Mouse (Mus musculus) embryonic facial prominence, embryonic 13.5 days (tissue): ENCODE data around the gene Tor2a. TPM values are rescaled to one million over a fixed set of nuclear protein-coding genes. Genes with fewer than 3 reads are reported as not detected.
A peak's percentile ranks its signal among the peaks of the same experiment; 100 is the strongest.

Source experiments
- ATAC-seq: fragments of 200-750 bp; cut with Nextera tagmentation; 2 replicates; pipeline ENCODE4 v1.8.0; 2017; ENCODE audit warnings: low read depth; ENCODE audit not compliant: insufficient number of reproducible peaks, insufficient read depth, low FRiP score, low TSS enrichment
- H3K27ac ChIP-seq: fragments of 300-500 bp; sonication (generic); 2 replicates; pipeline ENCODE4 v1.5.1; 2015; ENCODE audit warnings: moderate library complexity, mild to moderate bottlenecking, inconsistent platforms
- H3K27me3 ChIP-seq: fragments of 300-500 bp; sonication (generic); 2 replicates; pipeline ENCODE4 v1.6.1; 2015; ENCODE audit warnings: mild to moderate bottlenecking, inconsistent platforms
- H3K36me3 ChIP-seq: fragments of 300-500 bp; sonication (generic); 2 replicates; pipeline ENCODE4 v1.6.1; 2015; ENCODE audit warnings: mild to moderate bottlenecking, inconsistent platforms
- H3K4me1 ChIP-seq: fragments of 300-500 bp; sonication (generic); 2 replicates; pipeline ENCODE4 v1.6.1; 2015; ENCODE audit warnings: inconsistent platforms
- H3K4me2 ChIP-seq: fragments of 300-500 bp; sonication (generic); 2 replicates; pipeline ENCODE4 v1.6.1; 2015; ENCODE audit warnings: moderate library complexity, mild to moderate bottlenecking, inconsistent platforms
- H3K4me3 ChIP-seq: fragments of 300-500 bp; sonication (generic); 2 replicates; pipeline ENCODE4 v1.5.1; 2015; ENCODE audit warnings: mild to moderate bottlenecking, inconsistent platforms
- H3K9ac ChIP-seq: fragments of 300-500 bp; sonication (generic); 2 replicates; pipeline ENCODE4 v1.6.1; 2015; ENCODE audit warnings: mild to moderate bottlenecking, inconsistent platforms
- H3K9me3 ChIP-seq: fragments of 300-500 bp; sonication (generic); 2 replicates; pipeline ENCODE4 v1.6.1; 2016; ENCODE audit warnings: inconsistent platforms
- whole genome bisulfite sequencing: fragments of 180-500 bp; shearing (Covaris S2); methylation state at CpG from one replicate; pipeline ENCODE4 v1.1.7; 2015; ENCODE audit warnings: mixed read lengths; 5-methylcytosine and 5-hydroxymethylcytosine counted together
- polyA plus RNA-seq: library from polyadenylated mRNA; unstranded; fragments of >200 nt; fragmentation: Nextera tagmentation; extraction: Ambion mirVana; gene quantifications from 2 replicates; pipeline ENCODE4 v1.2.1, GENCODE M21; 2015

The Tor2a gene
- polyA plus RNA-seq, 1 experiment from 2014 or later, result 72.3 TPM

DNA sequence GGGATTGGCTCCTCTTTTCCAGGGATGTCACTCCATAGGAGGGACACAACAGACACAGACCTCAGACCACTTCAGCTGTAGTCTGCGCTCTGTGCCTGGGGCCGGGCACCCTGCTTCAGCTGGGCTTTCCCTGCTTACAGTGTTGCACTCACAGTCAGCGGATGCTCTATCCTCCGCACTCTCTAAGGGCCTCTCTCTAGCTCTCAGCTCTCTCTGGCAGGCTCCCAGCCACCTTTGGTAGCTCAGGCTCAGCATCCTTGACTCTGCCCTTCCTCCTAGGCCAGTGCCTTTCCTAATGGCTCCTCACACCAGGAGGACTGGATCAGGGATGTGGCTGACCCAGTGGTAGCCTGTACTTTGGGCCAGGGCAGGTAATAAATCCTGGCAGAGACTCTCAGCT, 25.1 kb upstream of the Tor2a start:
- peaks cover 51% of the 10 kb centered on the region for H3K4me1 ChIP-seq
- no peaks in the 10 kb centered on the region for H3K9me3 ChIP-seq
- H3K9ac ChIP-seq, result peak overlapping the region; percentile 40; the same call in 1 of the 2 replicates
- no peak overlapping the region for H3K4me2 ChIP-seq
- no peak for ATAC-seq
- H3K27ac ChIP-seq, result peak overlapping the region; percentile 78
- 0 out of 2 replicates have a peak, but pooled peaks cover 2% of the 10 kb centered on the region for H3K36me3 ChIP-seq
- no peaks in the 10 kb centered on the region for H3K27me3 ChIP-seq
- no peak overlapping the region for H3K4me3 ChIP-seq
- 56% methylated on average over 4 of the region's 4 CpGs for WGBS

DNA sequence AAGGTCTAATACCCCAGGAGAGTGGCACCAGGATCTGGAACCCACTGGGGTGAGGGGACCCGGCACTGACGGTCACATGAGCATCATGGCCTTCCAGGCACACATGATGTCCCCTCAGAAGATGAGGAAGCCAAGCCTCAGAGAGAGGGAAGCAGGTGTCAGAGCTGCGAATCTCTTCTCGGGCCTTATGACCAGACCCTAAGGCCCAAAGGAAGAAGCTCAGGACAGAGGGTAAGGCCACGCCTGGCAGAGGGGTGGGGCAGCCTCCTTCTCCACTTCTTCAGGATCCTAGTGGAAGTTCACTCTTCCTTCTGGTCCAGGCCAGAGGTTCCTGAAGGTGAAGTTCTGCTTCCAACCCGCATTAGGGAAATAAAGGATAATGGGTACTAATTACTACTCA, 24.3 kb upstream of the Tor2a start:
- ATAC-seq, result no peak
- Histone ChIP-seq H3K27me3 (no peaks in the 10 kb centered on the region), H3K4me2 (no peak overlapping the region), H3K27ac (no peak overlapping the region), H3K9me3 (no peaks in the 10 kb centered on the region), H3K9ac (no peak overlapping the region), H3K4me3 (no peak overlapping the region), H3K36me3 (0 out of 2 replicates have a peak, but pooled peaks cover 2% of the 10 kb centered on the region), H3K4me1 (peaks cover 46% of the 10 kb centered on the region)
- 70% methylated on average over 6 of the region's 6 CpGs for WGBS

DNA sequence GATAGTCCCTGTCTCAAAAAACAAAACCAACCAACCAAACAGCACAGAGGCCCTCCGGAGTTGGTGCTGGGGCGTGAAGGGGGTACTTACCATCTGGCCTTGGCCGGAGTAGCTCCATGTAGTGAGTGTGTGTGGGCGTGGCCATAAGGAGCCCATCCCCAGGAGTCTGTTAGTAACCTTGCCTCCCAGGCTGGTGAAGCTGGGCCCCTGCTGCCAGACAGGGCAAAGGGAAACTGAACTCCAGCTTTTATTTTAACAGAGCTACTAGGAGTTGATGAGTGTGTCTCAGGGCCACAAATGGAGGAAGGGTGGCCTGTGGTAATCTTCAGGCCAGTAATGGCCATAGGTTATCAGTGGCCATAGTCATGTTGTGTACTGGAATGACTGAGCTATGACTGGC, 22.6 kb upstream of the Tor2a start:
- WGBS, result 53% methylated on average over 4 of the region's 4 CpGs
- Histone ChIP-seq H3K27ac (peak overlapping the region; percentile 51; the same call in 1 of the 2 replicates), H3K27me3 (no peaks in the 10 kb centered on the region), H3K9me3 (no peaks in the 10 kb centered on the region), H3K36me3 (0 out of 2 replicates have a peak, but pooled peaks cover 2% of the 10 kb centered on the region), H3K9ac (0 out of 2 replicates have a peak overlapping the region, but pooled peaks have one; percentile 32), H3K4me3 (no peak overlapping the region), H3K4me2 (no peak overlapping the region), H3K4me1 (peaks cover 38% of the 10 kb centered on the region)
- ATAC-seq, result no peak

DNA sequence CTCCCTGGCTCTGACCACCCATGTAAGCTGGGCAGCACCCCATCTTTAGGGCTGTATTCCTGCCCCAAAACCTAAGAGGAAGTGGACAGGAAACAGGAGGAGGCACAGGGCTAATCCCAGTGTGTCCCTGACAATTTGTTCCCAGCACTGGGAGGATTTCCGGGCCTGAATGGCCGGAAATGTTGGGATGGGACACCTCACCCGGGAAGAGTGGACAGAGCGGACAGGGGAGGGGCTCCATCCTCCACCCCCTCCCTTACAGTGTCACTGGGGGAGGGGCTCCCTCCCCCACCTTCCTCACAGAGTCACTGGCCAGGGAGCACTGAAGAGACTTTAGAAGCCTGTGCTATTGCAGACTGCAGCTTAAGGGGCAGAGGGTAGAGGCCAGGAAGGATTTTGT, 22.1 kb upstream of the Tor2a start:
- H3K27me3 ChIP-seq, result peaks cover 4% of the 10 kb centered on the region
- H3K27ac ChIP-seq, result 0 out of 2 replicates have a peak overlapping the region, but pooled peaks have one; percentile 51
- H3K4me1 ChIP-seq, result peaks cover 33% of the 10 kb centered on the region
- 0 out of 2 replicates have a peak overlapping the region, but pooled peaks have one; percentile 32 for H3K9ac ChIP-seq
- H3K36me3 ChIP-seq, result 0 out of 2 replicates have a peak, but pooled peaks cover 2% of the 10 kb centered on the region
- H3K9me3 ChIP-seq, result no peaks in the 10 kb centered on the region
- H3K4me2 ChIP-seq, result no peak overlapping the region
- 43% methylated on average over 4 of the region's 4 CpGs for WGBS
- no peak overlapping the region for H3K4me3 ChIP-seq
- no peak for ATAC-seq

DNA sequence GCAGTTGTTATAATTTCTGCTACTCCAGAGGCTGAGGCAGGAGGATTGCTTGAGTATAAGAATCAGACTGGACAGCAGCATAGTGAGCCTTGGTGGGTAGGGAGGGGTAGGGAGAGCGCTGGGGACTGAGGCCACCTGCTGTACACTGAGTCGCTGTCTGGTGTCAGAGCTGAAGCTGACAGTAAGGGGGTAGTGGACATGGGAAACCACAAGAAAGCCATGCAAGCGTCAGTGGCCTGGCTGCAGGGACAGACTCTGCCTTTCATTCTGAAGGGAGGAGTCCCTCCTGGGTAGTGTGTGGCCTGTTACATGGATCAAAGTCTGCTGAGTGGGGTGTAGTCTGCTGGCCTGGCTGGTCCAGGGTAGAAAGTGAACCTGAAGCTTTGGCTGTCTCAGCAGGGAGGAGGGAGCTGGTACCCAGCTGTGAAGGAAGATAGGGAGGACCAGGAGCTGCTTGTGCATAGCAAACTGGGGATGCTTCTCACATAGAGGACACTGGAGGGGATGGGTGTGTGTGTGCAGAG, 20.7 kb upstream of the Tor2a start:
- Histone ChIP-seq H3K4me2 (no peak overlapping the region), H3K36me3 (0 out of 2 replicates have a peak, but pooled peaks cover 2% of the 10 kb centered on the region), H3K9ac (no peak overlapping the region), H3K4me3 (no peak overlapping the region), H3K4me1 (peaks cover 27% of the 10 kb centered on the region), H3K27me3 (peaks cover 12% of the 10 kb centered on the region), H3K9me3 (no peaks in the 10 kb centered on the region), H3K27ac (no peak overlapping the region)
- 50% methylated on average over 3 of the region's 3 CpGs for WGBS
- ATAC-seq, result no peak

DNA sequence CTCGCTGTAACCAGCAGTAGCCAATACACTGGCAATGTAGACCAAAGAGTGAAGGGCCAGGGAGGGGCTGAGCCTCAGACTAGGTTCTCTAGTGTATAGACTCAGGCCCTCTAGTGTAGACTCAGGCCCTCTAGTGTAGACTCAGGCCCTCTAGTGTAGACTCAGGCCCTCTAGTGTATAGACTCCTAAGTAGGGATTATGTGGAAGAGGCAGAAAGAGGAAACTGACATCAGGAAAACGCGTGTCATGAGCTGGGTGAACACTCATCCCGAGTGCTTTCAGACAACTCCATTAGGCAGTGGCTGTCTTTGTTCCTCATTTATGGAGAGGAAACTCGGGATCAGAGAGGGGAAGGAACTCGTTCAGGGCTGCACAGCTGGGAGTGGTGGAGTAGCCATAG, 20.0 kb upstream of the Tor2a start:
- Histone ChIP-seq H3K36me3 (0 out of 2 replicates have a peak, but pooled peaks cover 2% of the 10 kb centered on the region), H3K9me3 (no peaks in the 10 kb centered on the region), H3K4me2 (no peak overlapping the region), H3K4me1 (peaks cover 27% of the 10 kb centered on the region), H3K9ac (no peak overlapping the region), H3K27ac (no peak overlapping the region), H3K4me3 (no peak overlapping the region), H3K27me3 (peaks cover 18% of the 10 kb centered on the region)
- 64% methylated on average over 6 of the region's 6 CpGs for WGBS
- ATAC-seq, result no peak

DNA sequence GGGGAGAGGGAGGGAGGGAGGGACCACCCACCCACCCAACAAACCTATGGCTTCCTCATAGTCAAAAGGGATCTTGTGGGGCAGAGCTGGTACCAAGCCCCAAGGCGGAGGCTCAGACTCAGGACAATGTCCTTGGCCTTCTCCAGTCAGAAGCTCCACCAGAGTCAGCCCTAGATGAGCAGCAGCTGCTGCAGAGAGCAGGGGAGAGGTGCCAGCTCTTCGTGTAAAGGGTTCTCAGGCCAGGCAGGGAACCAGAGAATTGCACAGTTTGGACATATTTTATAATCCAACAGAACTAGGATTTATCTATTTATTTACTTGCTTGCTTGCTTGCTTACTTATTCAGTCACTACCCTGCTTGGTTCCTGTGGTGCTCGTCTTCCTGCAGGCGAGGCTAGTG, 17.7 kb upstream of the Tor2a start:
- Histone ChIP-seq H3K4me1 (peaks cover 28% of the 10 kb centered on the region), H3K27ac (no peak overlapping the region), H3K4me3 (no peak overlapping the region), H3K9me3 (no peaks in the 10 kb centered on the region), H3K4me2 (no peak overlapping the region), H3K36me3 (peaks cover 4% of the 10 kb centered on the region; the same call in 1 of the 2 replicates), H3K27me3 (peaks cover 32% of the 10 kb centered on the region), H3K9ac (no peak overlapping the region)
- WGBS, result 74% methylated on average over 4 of the region's 4 CpGs
- ATAC-seq, result no peak

DNA sequence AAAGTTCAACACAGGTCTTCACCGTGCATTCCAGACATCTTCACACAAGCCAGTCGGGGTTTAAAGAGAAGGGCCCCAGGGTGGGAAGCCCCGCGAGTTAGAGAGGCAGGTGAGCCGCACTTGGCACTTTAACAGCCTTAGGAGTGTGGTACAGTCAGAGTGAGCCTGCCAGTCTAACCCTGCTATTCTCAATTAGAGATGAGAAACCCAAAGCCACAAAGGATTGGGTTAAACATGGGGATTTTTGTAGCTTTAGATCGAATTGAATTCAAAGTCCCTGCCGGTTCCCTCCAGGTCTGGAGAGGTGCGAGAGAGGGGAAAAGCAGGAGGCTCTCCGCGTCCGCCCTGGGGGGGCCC, 16.1 kb upstream of the Tor2a start, which contains the start of gene 6330409D20Rik:
Gene 6330409D20Rik (minus strand): TSS at position 101 of the 357 bp plus-strand sequence.
- no peak for ATAC-seq
- H3K9ac ChIP-seq, result peak within 1 kb of the TSS; percentile 66
- peaks cover 15% of the 10 kb centered on the region for H3K36me3 ChIP-seq
- peak within 1 kb of the TSS; percentile 91 for H3K4me2 ChIP-seq
- H3K27ac ChIP-seq, result no peak within 1 kb of the TSS
- H3K9me3 ChIP-seq, result no peaks in the 10 kb centered on the region
- WGBS, result 5% methylated on average over 11 of the region's 11 CpGs
- peaks cover 32% of the 10 kb centered on the region for H3K27me3 ChIP-seq
- peak within 1 kb of the TSS; percentile 48 for H3K4me3 ChIP-seq
- H3K4me1 ChIP-seq, result peaks cover 20% of the 10 kb centered on the region

DNA sequence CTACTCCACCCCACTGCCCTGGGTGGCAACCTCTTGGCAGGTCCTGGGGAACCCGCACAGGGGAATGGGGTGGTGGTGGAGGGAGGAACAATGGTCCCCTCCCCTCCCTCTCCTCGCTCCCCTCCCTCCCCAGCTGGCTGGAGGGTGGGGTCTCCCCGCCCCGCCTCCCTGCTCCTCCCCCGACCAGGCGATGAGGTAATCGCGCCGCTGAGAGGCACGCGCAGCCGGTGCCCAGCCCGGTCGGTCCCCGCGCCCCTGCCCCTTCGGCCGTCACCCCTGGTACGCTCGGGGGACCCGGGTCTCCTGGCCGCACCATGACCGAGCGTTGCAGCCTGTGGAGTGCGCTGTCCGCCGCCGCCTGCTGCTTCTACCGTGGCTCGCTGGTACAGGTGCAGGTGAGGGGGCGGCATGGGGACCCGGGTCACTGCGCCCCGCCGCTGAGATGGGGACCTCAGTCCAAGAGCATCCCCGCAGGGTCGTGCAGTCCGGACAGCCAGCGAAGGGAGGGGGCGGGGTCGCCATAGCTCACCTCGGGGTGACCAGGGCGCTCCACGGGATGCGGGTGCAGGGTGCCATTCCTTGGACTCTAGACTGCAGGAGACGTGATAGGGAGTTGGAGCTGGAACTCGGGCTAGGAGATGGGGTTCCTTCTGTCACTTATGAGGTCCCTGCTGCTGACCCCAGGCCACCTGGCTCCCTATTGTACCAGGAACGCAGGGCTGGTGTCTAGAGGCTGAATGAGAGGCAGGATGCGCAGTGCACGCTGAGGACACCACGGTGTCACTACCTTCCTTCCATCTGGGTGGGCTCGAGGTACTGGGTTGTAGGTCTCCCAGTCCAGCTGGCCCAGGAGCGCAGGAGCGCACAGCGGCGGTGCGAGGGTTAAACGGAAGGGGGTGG, 15.5 kb upstream of the Tor2a start:
- ATAC-seq, result no peak
- Histone ChIP-seq H3K9me3 (no peaks in the 10 kb centered on the region), H3K27ac (no peak overlapping the region), H3K4me3 (peak overlapping the region; percentile 48), H3K27me3 (peaks cover 32% of the 10 kb centered on the region), H3K4me2 (peak overlapping the region; percentile 91), H3K36me3 (peaks cover 21% of the 10 kb centered on the region), H3K4me1 (peaks cover 20% of the 10 kb centered on the region), H3K9ac (peak overlapping the region; percentile 66)
- WGBS, result 5% methylated on average over 57 of the region's 58 CpGs

DNA sequence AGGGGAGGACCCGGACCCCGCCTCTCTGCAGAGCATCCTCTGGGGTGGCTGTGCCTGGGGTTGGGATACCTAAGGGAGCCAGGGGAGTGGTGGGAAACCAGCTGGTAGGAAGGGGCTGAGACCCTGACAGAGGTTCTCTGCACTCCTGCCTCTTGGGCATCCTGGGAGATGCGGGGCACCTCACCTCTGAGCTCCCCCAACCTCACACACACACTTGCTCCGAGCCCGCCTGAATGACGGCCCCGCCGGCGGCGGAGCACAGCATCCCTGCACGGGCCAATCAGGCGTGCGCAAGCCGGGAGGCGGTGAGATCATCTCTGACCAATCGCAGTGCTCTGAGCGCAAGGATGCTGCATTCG, 14.9 kb upstream of the Tor2a start:
- Histone ChIP-seq H3K9ac (no peak overlapping the region), H3K4me3 (peak overlapping the region; percentile 48)
- peak; percentile 27; the same call in 1 of the 2 replicates for ATAC-seq

DNA sequence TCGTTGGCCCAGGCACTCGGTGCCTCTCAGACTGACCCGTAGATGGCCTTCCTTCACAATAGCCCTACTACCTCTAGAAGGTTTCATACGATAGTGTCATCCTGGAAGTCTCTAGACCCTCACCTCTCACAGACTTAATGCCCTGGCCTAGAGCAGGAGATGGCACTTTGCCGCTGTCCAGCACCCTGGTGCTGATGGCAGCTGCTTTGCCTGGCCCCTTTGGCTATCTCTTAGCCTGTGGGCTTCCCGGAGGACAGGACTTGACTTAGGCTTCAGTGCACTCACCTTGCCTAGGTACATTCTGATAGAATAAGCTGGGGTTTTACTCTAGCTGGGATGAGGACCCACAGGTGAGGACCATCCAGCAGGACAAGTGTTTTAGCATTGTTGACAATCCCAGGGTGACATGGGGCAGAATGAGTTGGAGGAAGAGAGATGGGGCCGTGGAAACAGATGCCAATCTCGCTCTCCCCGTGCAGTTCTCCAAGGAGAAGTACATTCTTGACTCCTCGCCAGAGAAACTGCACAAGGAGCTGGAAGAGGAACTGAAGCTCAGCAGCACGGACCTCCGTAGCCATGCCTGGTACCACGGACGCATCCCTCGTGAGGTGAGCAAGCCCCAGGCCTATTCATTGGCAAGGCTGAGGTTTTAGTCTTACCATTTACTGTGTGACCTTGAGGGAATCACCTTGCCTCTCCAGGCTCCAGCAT, 12.6 kb upstream of the Tor2a start:
- H3K36me3 ChIP-seq, result peaks cover 33% of the 10 kb centered on the region
- no peak for ATAC-seq
- 77% methylated on average over 15 of the region's 15 CpGs for WGBS

More for the DNA sequence above, 14.9 kb upstream of the Tor2a start:
- no peak overlapping the region for H3K27ac ChIP-seq
- WGBS, result 2% methylated on average over 18 of the region's 18 CpGs
- H3K4me1 ChIP-seq, result peaks cover 20% of the 10 kb centered on the region
- peaks cover 32% of the 10 kb centered on the region for H3K27me3 ChIP-seq
- H3K4me2 ChIP-seq, result peak overlapping the region; percentile 91
- peaks cover 26% of the 10 kb centered on the region for H3K36me3 ChIP-seq
- no peaks in the 10 kb centered on the region for H3K9me3 ChIP-seq

More for the DNA sequence above, 12.6 kb upstream of the Tor2a start:
- Histone ChIP-seq H3K27ac (no peak overlapping the region), H3K4me3 (no peak overlapping the region), H3K9ac (no peak overlapping the region), H3K9me3 (no peaks in the 10 kb centered on the region), H3K27me3 (peaks cover 32% of the 10 kb centered on the region), H3K4me1 (peaks cover 20% of the 10 kb centered on the region), H3K4me2 (no peak overlapping the region)
